Mouse (Mus musculus) small intestine, adult 2 months (tissue): Measurements from ENCODE around the gene Mfsd4b3.

ENCODE experiments used
- CTCF ChIP-seq: fragments of 200-500 bp; IDR thresholded peaks from 2 replicates; pipeline ENCODE4 v1.5.1; 2012; ENCODE audit warnings: low read depth, mild to moderate bottlenecking, control low read depth, inconsistent platforms, low read length, moderate library complexity, mixed read lengths; ENCODE audit not compliant: insufficient replicate concordance, insufficient read length; ENCODE audit errors: extremely low read depth
- POLR2A ChIP-seq: fragments of 200-500 bp; IDR thresholded peaks from 2 replicates; pipeline ENCODE4 v1.6.1; 2012; ENCODE audit warnings: low read depth, mild to moderate bottlenecking, control low read depth, inconsistent platforms, low read length, moderate library complexity

GRCm38 (mm10) chr10:39958266-39958665 lies 1.7 kb downstream of the Mfsd4b3 start:
- no peak for TF ChIP-seq CTCF
- no peak for TF ChIP-seq POLR2A
